Comparison of ENCODE assay signal across 27 mouse cellular contexts in the genomic region with DNA sequence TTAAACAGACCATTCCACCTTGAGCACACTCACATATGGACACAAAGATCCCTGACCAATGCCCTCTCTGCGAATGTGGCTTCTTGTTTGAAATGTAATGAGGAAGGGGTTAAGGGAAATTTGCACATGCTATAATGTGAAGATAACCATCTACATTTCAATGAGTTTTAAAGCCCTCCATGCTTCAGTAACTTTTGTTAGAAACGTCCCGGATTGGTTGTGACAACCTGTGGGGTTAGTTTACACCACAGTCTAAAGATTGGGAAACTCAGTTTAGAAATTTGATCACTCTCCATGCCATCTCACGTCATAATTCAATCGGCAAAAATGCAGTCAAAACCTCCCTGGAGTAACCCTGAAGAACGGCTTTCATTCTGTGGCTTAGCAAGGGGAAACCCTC.
"Had no signal": no experiment of that assay in that cellular context is flagged by ENCODE, and none has a peak within 500 bp of the region (broad histone marks: within the 10 kb centered on the region; RNA-seq: fewer than 3 reads in every experiment).

No protein-coding gene starts in this region.

- H3K27ac ChIP-seq: gastrocnemius, adult 2 months; heart, embryonic 10.5 days; hindbrain, embryonic 10.5 days; hindbrain, embryonic 12.5 days; hindbrain, embryonic 14.5 days; layer of hippocampus, adult 2 months; left cerebral cortex, adult 2 months; limb, embryonic 10.5 days; limb, embryonic 12.5 days; liver, embryonic 13.5 days; liver, embryonic 15.5 days had no signal

- H3K9me3 ChIP-seq: heart, embryonic 10.5 days; hindbrain, embryonic 12.5 days; limb, embryonic 10.5 days; limb, embryonic 12.5 days; liver, embryonic 13.5 days; liver, embryonic 15.5 days had no signal

- H3K27me3 ChIP-seq: hindbrain, embryonic 12.5 days; limb, embryonic 12.5 days; liver, embryonic 13.5 days; liver, embryonic 15.5 days had no signal

- H3K4me1 ChIP-seq: heart, embryonic 10.5 days; heart, embryonic 12.5 days; hindbrain, embryonic 12.5 days; liver, embryonic 13.5 days; liver, embryonic 15.5 days had no signal

- H3K4me2 ChIP-seq: heart, embryonic 12.5 days; hindbrain, embryonic 12.5 days; hindbrain, embryonic 14.5 days; limb, embryonic 12.5 days; liver, embryonic 11.5 days; liver, embryonic 13.5 days; liver, embryonic 15.5 days had no signal

- H3K9ac ChIP-seq: heart, embryonic 12.5 days; hindbrain, embryonic 12.5 days; hindbrain, embryonic 14.5 days; limb, embryonic 12.5 days; liver, embryonic 13.5 days; liver, embryonic 15.5 days; liver, postnatal 0 days had no signal

- H3K36me3 ChIP-seq: heart, embryonic 10.5 days; heart, embryonic 12.5 days; hindbrain, embryonic 10.5 days; hindbrain, embryonic 12.5 days; limb, embryonic 10.5 days; limb, embryonic 12.5 days; liver, embryonic 13.5 days; liver, embryonic 15.5 days had no signal

- H3K4me3 ChIP-seq: gastrocnemius, adult 2 months; heart, embryonic 10.5 days; heart, embryonic 12.5 days; hindbrain, embryonic 10.5 days; hindbrain, embryonic 12.5 days; layer of hippocampus, adult 2 months; left cerebral cortex, adult 2 months; limb, embryonic 10.5 days; limb, embryonic 12.5 days; liver, embryonic 13.5 days; liver, embryonic 15.5 days had no signal

- DNase-seq: gastrocnemius, adult 2 months; gastrocnemius, postnatal 10 days; gastrocnemius, postnatal 25 days; heart, adult 18-20 months; heart, postnatal 10 days; heart, postnatal 4 days; kidney, adult 2 months; kidney, adult 9 months; kidney, postnatal 10 days; kidney, postnatal 25 days; liver; liver, embryonic 13.5 days; liver, postnatal 0 days had no signal

- ATAC-seq: hindbrain, embryonic 16.5 days; inflammation-experienced regulatory T-cells, adult 6 months; intestine, postnatal 0 days; liver, postnatal 0 days had no signal
